Comparison of ENCODE assay signal across 26 mouse cellular contexts in genomic region chr6:56843229-56843628, GRCm38 (mm10).
"Had no signal": no experiment of that assay in that cellular context is flagged by ENCODE, and none has a peak within 500 bp of the region (broad histone marks: within the 10 kb centered on the region; RNA-seq: fewer than 3 reads in every experiment).

No protein-coding gene starts in this region.

- H3K4me2 ChIP-seq: embryonic facial prominence, embryonic 12.5 days; embryonic facial prominence, embryonic 13.5 days; embryonic facial prominence, embryonic 15.5 days; forebrain, embryonic 12.5 days; forebrain, embryonic 15.5 days had no signal

- H3K36me3 ChIP-seq: forebrain, embryonic 12.5 days; forebrain, embryonic 15.5 days had no signal

- H3K4me3 ChIP-seq: embryonic facial prominence, embryonic 10.5 days; embryonic facial prominence, embryonic 12.5 days; embryonic facial prominence, embryonic 13.5 days; embryonic facial prominence, embryonic 15.5 days; erythroblast, embryonic 14.5 days; forebrain, embryonic 10.5 days; forebrain, embryonic 12.5 days; forebrain, embryonic 15.5 days; gastrocnemius, adult 2 months; heart, adult 2 months; heart, embryonic 10.5 days had no signal

- H3K4me1 ChIP-seq: embryonic facial prominence, embryonic 10.5 days; embryonic facial prominence, embryonic 12.5 days; forebrain, embryonic 12.5 days; forebrain, embryonic 15.5 days had no signal

- H3K9ac ChIP-seq: embryonic facial prominence, embryonic 12.5 days; embryonic facial prominence, embryonic 13.5 days; embryonic facial prominence, embryonic 15.5 days; forebrain, embryonic 12.5 days; forebrain, embryonic 15.5 days had no signal

- ATAC-seq: forebrain, embryonic 14.5 days; forebrain, embryonic 15.5 days; forebrain, embryonic 16.5 days had no signal

- DNase-seq: cerebellum, adult 18-20 months; cerebellum, adult 2 months; cerebellum, adult 8-10 months; cerebellum, adult 9-10 months; cerebellum, adult 9-11 months; cerebellum, postnatal 14 days; cerebellum, postnatal 36 days; embryo, embryonic 11 days; gastrocnemius, adult 2 months; gastrocnemius, postnatal 10 days; gastrocnemius, postnatal 14 days; gastrocnemius, postnatal 25 days; gastrocnemius, postnatal 36 days; heart, adult 18-20 months; heart, adult 2 months had no signal

- H3K9me3 ChIP-seq: embryonic facial prominence, embryonic 10.5 days; embryonic facial prominence, embryonic 12.5 days; embryonic facial prominence, embryonic 13.5 days; embryonic facial prominence, embryonic 15.5 days; forebrain, embryonic 10.5 days; forebrain, embryonic 12.5 days; forebrain, embryonic 15.5 days; heart, embryonic 10.5 days had no signal

- H3K27ac ChIP-seq: embryonic facial prominence, embryonic 10.5 days; embryonic facial prominence, embryonic 12.5 days; embryonic facial prominence, embryonic 13.5 days; embryonic facial prominence, embryonic 15.5 days; forebrain, embryonic 10.5 days; forebrain, embryonic 12.5 days; forebrain, embryonic 15.5 days; gastrocnemius, adult 2 months; heart, adult 2 months; heart, embryonic 10.5 days had no signal

- H3K27me3 ChIP-seq: embryonic facial prominence, embryonic 12.5 days; embryonic facial prominence, embryonic 13.5 days; embryonic facial prominence, embryonic 15.5 days; forebrain, embryonic 12.5 days; forebrain, embryonic 15.5 days had no signal
